Mouse (Mus musculus): ENCODE data around the gene Matn1.

Gene Matn1

DNA sequence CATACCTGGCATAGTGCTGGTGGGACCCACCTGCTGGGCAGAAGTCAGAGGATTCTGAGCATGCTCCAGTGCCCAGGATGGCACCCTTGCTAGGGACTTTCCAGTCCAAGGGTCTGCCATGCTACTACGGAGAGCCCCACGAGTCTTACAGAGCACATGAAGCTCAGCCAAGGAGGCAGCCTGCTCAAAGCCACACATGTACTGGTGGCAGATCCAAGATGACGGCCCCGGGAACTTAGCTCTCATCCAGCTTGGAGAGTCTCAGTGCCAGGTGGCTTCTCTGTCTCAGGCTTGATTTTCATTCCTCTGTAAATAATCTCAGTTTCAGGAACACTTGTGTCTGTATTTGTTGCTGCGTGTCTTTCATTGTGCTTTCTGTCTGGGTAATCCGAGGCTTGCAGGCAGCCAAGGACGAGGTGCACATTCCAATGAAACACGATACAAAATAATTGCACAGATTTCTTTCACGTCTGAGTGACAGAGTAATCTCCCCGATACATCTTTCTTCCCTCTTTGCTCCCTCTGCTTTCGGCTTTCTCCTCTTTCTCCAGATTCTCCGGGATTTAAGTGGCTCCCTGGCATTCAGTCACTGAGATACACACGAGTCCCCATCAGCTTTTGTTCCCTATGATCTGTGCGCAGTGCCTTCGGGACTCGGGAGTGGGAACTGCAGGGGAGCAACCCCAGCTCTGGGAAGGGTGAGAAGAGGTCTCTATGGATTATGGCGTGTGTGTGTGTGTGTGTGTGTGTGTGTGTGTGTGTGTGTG lies 40.4 kb downstream of the Matn1 start:
- DNase-seq (ENCODE audit: low spot score): no peak

DNA sequence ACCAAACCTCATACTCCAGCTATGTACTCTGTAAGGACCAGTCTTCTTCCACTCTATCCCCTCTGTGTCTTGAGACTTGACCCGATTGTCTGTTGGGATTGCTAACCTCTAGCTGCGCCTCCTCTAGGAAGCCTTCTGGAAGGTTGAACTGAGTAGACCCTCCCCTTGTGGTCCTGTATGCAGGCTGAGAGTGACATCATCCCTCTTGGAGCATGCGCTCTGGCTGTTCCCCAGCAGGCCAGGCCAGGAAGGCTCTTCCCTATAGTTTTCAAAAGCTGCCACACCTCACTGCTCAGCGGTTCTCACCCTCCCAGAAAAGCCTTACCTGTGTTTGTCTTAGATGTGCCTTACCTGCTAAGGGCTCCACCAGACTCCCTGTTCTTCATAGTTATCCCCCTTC lies 42.9 kb downstream of the Matn1 start:
- DNase-seq (ENCODE audit: low spot score): no peak

DNA sequence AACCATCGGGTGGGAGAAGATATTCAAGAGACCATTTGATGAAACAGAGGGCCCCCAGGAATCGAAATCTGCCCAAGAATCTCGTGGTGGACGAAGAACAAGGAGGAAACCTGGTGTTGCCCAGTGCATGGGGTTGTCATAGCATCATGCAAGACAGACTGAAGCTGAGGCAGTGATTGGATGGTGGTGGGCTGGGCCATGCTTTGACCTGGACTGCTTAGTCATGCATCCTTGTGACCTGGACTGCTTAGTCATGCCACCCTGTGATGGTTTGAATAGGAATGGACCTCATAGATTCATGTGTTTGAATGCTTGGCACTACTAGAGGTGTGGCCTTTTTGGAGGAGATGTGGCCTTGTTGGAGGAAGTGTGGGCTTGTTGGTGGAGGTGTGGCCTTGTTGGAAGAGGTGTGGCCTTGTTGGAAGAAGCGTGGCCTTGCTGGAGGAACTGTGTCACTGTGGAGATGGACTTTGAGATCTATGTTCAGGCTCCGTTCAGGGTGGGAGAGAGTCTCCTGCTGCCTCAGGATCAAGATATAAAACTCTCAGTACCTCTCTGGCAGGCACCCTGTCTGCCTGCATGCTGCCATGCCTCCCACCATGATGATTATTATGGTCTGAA lies 44.1 kb downstream of the Matn1 start:
- no peak for DNase-seq (ENCODE audit: low spot score)

DNA sequence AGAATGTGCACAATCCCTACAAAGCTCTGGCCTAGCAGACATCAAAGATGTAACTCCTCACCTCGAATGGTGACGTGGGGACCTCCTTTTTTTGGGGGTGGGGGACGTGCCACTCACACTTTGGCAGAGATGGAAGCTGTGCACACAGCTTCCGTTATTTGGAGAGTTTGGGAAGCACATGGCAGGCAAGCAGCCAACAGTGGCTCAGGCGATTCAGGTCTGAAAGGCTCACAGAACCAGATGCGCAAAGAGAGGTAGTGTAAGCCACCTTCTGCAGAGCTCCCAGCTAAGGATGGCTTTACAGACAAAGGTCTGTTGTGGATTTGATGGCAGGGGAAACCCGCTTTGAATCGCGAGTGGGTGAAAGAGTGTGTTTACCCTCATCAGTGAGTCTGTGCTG lies 45.0 kb downstream of the Matn1 start:
- DNase-seq (ENCODE audit: low spot score): no peak

DNA sequence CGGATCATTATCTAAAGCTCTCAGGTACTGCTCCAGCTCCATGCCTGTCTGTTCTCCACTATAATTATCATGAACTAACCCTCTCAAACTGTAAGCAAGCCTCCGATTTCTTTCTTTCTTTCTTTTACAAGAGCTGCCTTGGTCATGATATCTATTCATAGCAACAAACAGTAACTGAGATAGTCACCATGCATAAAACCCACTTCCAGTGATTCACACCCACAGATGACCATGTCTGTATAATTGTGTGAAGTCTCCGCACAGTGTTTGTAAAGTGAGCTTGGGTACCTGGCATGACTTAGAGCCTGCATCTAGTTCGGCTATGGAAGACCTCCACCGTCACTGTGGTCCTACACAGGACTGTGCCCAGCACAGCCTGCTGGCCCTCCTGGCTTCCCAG lies 46.8 kb downstream of the Matn1 start:
- no peak for DNase-seq (ENCODE audit: low spot score)

DNA sequence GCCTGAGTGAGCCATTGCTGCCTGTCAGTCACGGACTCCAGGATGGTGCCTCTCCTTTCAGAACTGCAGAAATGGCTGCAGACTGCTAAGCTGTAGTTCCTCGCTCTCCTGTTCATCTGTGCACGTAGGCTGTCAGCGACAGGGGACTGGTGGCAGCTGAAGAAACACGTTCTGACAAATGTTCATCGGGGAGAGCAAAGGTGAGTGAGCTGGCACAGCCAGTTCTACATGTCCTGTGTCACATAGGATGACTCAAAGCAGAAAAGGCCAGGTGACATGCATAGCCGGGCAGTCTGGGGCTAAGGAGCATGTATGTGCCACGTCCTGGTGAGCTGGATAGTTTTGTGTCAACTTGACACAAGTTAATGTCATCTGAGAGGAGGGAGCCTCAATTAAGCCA lies 50.4 kb downstream of the Matn1 start:
- DNase-seq (ENCODE audit: low spot score): no peak

DNA sequence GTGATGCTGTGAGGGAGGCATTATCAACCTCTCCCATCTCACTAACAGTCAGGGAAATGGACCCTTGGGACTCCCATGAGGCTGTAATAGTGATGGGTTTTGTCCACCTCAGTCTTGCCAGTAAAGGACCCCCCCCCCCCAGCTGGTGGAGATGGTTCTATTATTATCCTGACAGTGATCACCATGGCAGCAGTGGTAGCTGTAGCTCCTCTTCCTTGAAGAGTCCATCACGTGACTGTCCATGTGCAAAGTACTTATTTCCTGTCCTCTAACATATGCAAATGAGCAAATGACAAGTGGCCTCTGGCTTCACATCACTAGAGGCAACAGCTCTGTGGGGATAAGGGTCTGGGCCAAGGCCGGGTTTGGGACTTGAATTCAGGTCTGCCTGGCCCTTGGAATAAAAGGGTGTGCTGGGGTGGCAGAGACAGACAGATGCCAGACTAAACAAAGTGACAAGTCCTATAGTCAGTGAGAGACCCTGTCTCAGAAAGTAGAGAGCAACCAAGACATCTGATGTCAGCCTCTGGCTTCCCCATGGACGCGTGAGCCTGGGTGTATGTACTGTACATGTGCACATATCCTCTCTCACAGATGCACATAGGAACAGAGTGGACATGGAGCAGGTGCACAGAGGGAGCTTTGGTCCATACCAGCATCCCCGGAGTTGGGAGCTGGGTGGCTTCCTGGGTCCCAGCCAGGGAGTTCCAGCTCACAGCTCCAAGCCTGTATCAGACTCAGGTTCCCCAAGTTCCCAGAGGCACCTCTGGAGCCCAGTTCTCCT lies 55.8 kb downstream of the Matn1 start:
- DNase-seq (ENCODE audit: low spot score): no peak

DNA sequence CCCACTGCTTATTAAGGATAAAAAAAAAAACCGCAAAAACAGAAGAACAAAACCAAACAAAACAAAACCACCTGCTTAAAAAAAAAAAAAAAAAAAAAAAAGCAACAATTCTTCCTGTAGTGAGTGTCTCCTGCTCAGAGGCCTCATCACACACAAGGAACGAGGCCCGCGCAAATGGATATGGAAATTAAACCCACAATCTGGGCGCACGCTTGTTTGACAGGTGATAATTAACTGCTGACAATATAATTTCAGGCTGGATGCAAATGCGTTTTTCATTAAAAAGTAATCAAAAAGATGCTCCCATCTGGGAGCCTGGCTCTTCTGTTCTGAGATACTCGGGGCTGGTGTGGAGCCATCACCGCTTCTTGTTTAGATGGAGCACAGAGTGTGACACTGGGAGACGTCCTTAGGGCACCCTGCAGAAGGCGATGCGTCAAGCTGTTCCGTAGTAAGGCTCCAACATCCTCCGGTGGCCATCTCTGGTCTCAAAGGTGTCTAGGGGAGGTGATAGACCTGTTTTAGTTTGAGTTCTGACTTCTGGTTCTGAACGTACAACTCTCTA lies 56.5 kb downstream of the Matn1 start:
- DNase-seq (ENCODE audit: low spot score): no peak
